Comparison of ENCODE assay signal across 8 mouse cellular contexts in genomic region chr6:113343177-113344092, GRCm38 (mm10). TPM values are rescaled to one million over a fixed set of nuclear protein-coding genes. Genes with fewer than 3 reads are reported as not detected.
DNase-seq lines count a peak whose midpoint lies in the region; ATAC-seq and TF ChIP-seq lines count a peak whose summit lies in the region.

Camk1 (minus strand) TSS chr6:113343984.

- no peak for TF ChIP-seq EP300 in MEL (IDR thresholded peaks at IDR 0.05; ENCODE audit: low read depth in 1 of 2, low read length in 2 of 2)
- no peak for TF ChIP-seq EP300 in liver, postnatal 0 days (IDR thresholded peaks at IDR 0.05; ENCODE audit: low read depth)

- no peaks in the 10 kb centered on the region for H3K27me3 ChIP-seq in MEL (ENCODE audit: control insufficient read depth in 1 of 2, insufficient read depth in 2 of 2, low read length in 2 of 2)
- H3K27me3 ChIP-seq in forebrain, embryonic 14.5 days (replicated peaks; ENCODE audit: control insufficient read depth, insufficient read depth, low read length) = no peaks in the 10 kb centered on the region
- no peaks in the 10 kb centered on the region for H3K27me3 ChIP-seq in liver, postnatal 0 days (ENCODE audit: insufficient read depth, low read length)
- H3K27me3 ChIP-seq in neural tube, embryonic 13.5 days = 0 out of 2 replicates have a peak, but pooled peaks cover 3% of the 10 kb centered on the region

- H3K9ac ChIP-seq in MEL (ENCODE audit: control insufficient read depth, low read depth, low read length, poor library complexity, severe bottlenecking) = peak within 1 kb of the TSS; percentile 69
- peak within 1 kb of the TSS; percentile 87 for H3K9ac ChIP-seq in forebrain, embryonic 14.5 days (ENCODE audit: low read length)
- H3K9ac ChIP-seq in liver, postnatal 0 days (replicated peaks) = peak within 1 kb of the TSS; percentile 78
- peak within 1 kb of the TSS; percentile 78 for H3K9ac ChIP-seq in neural tube, embryonic 13.5 days

- intact Hi-C loops in heart, postnatal 10 days (cut with DNase I) = loop anchor here (5.0 kb wide), 1 partner anchor 124 kb away; no protein-coding TSS in a partner anchor

- H3K4me3 ChIP-seq in MEL (ENCODE audit: control insufficient read depth in 1 of 2, insufficient read depth in 1 of 2, low read depth in 2 of 2, low read length in 2 of 2) = peak within 1 kb of the TSS; percentile 66 to 83
- peak within 1 kb of the TSS; percentile 54 for H3K4me3 ChIP-seq in forebrain, embryonic 14.5 days (ENCODE audit: low read depth, low read length)
- peak within 1 kb of the TSS; percentile 61 for H3K4me3 ChIP-seq in liver, postnatal 0 days (ENCODE audit: low read depth, low read length)
- peak within 1 kb of the TSS; percentile 51 for H3K4me3 ChIP-seq in neural tube, embryonic 13.5 days

- 17% methylated on average over 32 of the region's 32 CpGs for WGBS in forebrain, embryonic 14.5 days
- WGBS in liver, postnatal 0 days (ENCODE audit: insufficient replicate concordance) = 14% methylated on average over 32 of the region's 32 CpGs
- 17% methylated on average over 32 of the region's 32 CpGs for WGBS in neural tube, embryonic 13.5 days

- H3K4me1 ChIP-seq in MEL (ENCODE audit: control insufficient read depth in 1 of 2, insufficient read depth in 2 of 2, low read length in 2 of 2) = peaks cover 4 to 18% of the 10 kb centered on the region in 2 experiments
- H3K4me1 ChIP-seq in forebrain, embryonic 14.5 days (ENCODE audit: control insufficient read depth, insufficient read depth, low read length) = peaks cover 14% of the 10 kb centered on the region
- H3K4me1 ChIP-seq in liver, postnatal 0 days (ENCODE audit: insufficient read depth) = peaks cover 20% of the 10 kb centered on the region
- H3K4me1 ChIP-seq in neural tube, embryonic 13.5 days (replicated peaks) = peaks cover 32% of the 10 kb centered on the region

- no peaks in the 10 kb centered on the region for H3K79me2 ChIP-seq in MEL (ENCODE audit: control insufficient read depth, insufficient read depth, low read length, poor library complexity)

- DNase-seq in MEL (ENCODE audit: low read depth, low spot score) = peak; percentile 67
- peak; percentile 78 for DNase-seq in cerebellum, adult 11 months
- DNase-seq in forebrain, embryonic 14.5 days (ENCODE audit: low spot score) = peak; percentile 61
- DNase-seq in heart, postnatal 10 days = peak; percentile 85 to 89
- peak; percentile 87 to 89 for DNase-seq in kidney, postnatal 36 days
- peak; percentile 75 for DNase-seq in liver, postnatal 0 days
- peak; percentile 78 for DNase-seq in testis, postnatal 10 days (ENCODE audit: low spot score)

- H3K9me3 ChIP-seq in MEL (replicated peaks; ENCODE audit: insufficient read depth, low read length) = no peaks in the 10 kb centered on the region
- H3K9me3 ChIP-seq in forebrain, embryonic 14.5 days (replicated peaks; ENCODE audit: control insufficient read depth, low read length) = no peaks in the 10 kb centered on the region
- no peaks in the 10 kb centered on the region for H3K9me3 ChIP-seq in liver, postnatal 0 days (ENCODE audit: low read length)
- H3K9me3 ChIP-seq in neural tube, embryonic 13.5 days = no peaks in the 10 kb centered on the region

- no peak for TF ChIP-seq CTCF in MEL (IDR thresholded peaks at IDR 0.05 in 2 of 3, conservative IDR thresholded peaks at IDR 0.05 in 1 of 3; ENCODE audit: control insufficient read depth in 1 of 3, insufficient read depth in 1 of 3, low read depth in 2 of 3, low read length in 3 of 3, poor library complexity in 1 of 3, severe bottlenecking in 1 of 3)
- TF ChIP-seq CTCF in liver, postnatal 0 days (IDR thresholded peaks at IDR 0.05; ENCODE audit: low read depth) = no peak

- peak; percentile 86 for ATAC-seq in forebrain, embryonic 14.5 days
- ATAC-seq in liver, postnatal 0 days = peak; percentile 80
- peak; percentile 80 for ATAC-seq in neural tube, embryonic 13.5 days (ENCODE audit: low read depth)

- H3K4me2 ChIP-seq in forebrain, embryonic 14.5 days (ENCODE audit: low read length) = peak within 1 kb of the TSS; percentile 80
- peak within 1 kb of the TSS; percentile 83 for H3K4me2 ChIP-seq in liver, postnatal 0 days (ENCODE audit: low read depth, low read length)
- peak within 1 kb of the TSS; percentile 68 for H3K4me2 ChIP-seq in neural tube, embryonic 13.5 days

- H3K27ac ChIP-seq in MEL (ENCODE audit: control insufficient read depth, low read depth, low read length) = no peak within 1 kb of the TSS
- H3K27ac ChIP-seq in forebrain, embryonic 14.5 days (ENCODE audit: low read depth, low read length) = peak within 1 kb of the TSS; percentile 21; the same call in 1 of the 2 replicates
- peak within 1 kb of the TSS; percentile 42; the same call in 1 of the 2 replicates for H3K27ac ChIP-seq in liver, postnatal 0 days (ENCODE audit: low read depth)
- H3K27ac ChIP-seq in neural tube, embryonic 13.5 days (replicated peaks) = 0 out of 2 replicates have a peak within 1 kb of the TSS, but pooled peaks have one; percentile 38

- TF ChIP-seq POLR2A in MEL (IDR thresholded peaks at IDR 0.05; ENCODE audit: control insufficient read depth in 1 of 2, insufficient read depth in 1 of 2, low read depth in 1 of 2, low read length in 2 of 2, poor library complexity in 1 of 2) = peak in 1 of 2 experiments; percentile 54; a peak in 2 of 4 replicates

- H3K36me3 ChIP-seq in MEL (ENCODE audit: control insufficient read depth in 1 of 2, insufficient read depth in 2 of 2, low read length in 2 of 2) = peaks cover 0 to 6% of the 10 kb centered on the region in 2 experiments; a peak in 1 of 4 replicates
- H3K36me3 ChIP-seq in forebrain, embryonic 14.5 days (ENCODE audit: control insufficient read depth, insufficient read depth, low read length) = peaks cover 10% of the 10 kb centered on the region
- 0 out of 2 replicates have a peak, but pooled peaks cover 5% of the 10 kb centered on the region for H3K36me3 ChIP-seq in liver, postnatal 0 days (replicated peaks; ENCODE audit: insufficient read depth, low read length)
- peaks cover 20% of the 10 kb centered on the region; the same call in 1 of the 2 replicates for H3K36me3 ChIP-seq in neural tube, embryonic 13.5 days

- no peak for TF ChIP-seq RAD21 in MEL (IDR thresholded peaks at IDR 0.05; ENCODE audit: low read depth, low read length)

TF ChIP-seq in MEL, 35 proteins besides CTCF, POLR2A, EP300 and RAD21:
- TF ChIP-seq NELFE (IDR thresholded peaks at IDR 0.05; ENCODE audit: low read depth, low read length) = 0 out of 2 replicates have a peak, but pooled peaks have one; percentile 26
- TF ChIP-seq TCF12 (IDR thresholded peaks at IDR 0.05; ENCODE audit: low read depth, low read length) = no peak

RNA-seq across cellular contexts. Expression of gene Camk1, which starts in this region (rescaled TPM):
- total RNA-seq in MEL (2012; rRNA removed) = 5.3 and 7.9 TPM in 2 replicates
- polyA plus RNA-seq in MEL (2012; ENCODE audit: insufficient read depth in 1 of 2, insufficient read length in 2 of 2, low read depth in 1 of 2, low replicate concordance in 2 of 2, missing spikeins in 1 of 2) = 10 to 100 TPM in 1 of 2 experiments, not detected in 1; 13.3 TPM
- 86.3 and 90.7 TPM in 2 replicates for polyA plus RNA-seq in forebrain, embryonic 14.5 days (2014; fragmentation: Nextera tagmentation; extraction: Ambion mirVana)
- 10 to 100 TPM; 67.2 to 76.7 TPM for total RNA-seq in heart, postnatal 10 days (2021)
- 17.9 and 18.1 TPM in 2 replicates for polyA plus RNA-seq in liver, postnatal 0 days (2015; fragmentation: Nextera tagmentation; extraction: Ambion mirVana)
- polyA plus RNA-seq in neural tube, embryonic 13.5 days (2015; fragmentation: Nextera tagmentation; extraction: Ambion mirVana) = 76.4 and 78.0 TPM in 2 replicates
